Mouse (Mus musculus): ENCODE results near the gene B3gat3.

DNA sequence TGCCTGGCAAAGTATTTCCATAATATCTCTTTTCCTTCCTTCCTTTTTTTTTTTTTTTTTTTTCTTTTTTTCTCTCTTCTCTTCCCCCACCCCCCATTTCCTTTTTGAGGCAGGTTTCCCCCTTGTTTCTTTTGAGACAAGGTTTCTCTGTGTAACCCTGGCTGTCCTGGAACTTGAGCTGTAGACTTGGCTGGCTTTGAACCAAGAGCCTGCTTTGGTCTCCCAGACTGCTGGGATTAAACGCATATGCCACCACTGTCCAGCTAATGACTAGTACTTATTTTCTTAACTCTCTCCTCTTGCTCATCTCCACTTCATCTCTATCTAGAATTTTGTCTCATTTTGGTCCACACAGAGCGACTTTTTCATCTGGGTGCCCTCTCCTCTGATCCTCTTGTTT lies 22.9 kb downstream of the B3gat3 start:
- TF ChIP-seq MAX (IDR thresholded peaks at IDR 0.05; ENCODE audit: low read depth) (no peak), POLR2A (IDR thresholded peaks at IDR 0.05; ENCODE audit: insufficient read length, low read depth) (no peak), USF1 (IDR thresholded peaks at IDR 0.05; ENCODE audit: low read depth) (no peak), E2F4 (IDR thresholded peaks at IDR 0.05; ENCODE audit: insufficient read depth) (no peak), MYOG (IDR thresholded peaks at IDR 0.05; ENCODE audit: control insufficient read depth in 1 of 3, insufficient read depth in 1 of 3, insufficient read length in 2 of 3, low read depth in 2 of 3) (no peak), POLR2AphosphoS2 (IDR thresholded peaks at IDR 0.05; ENCODE audit: insufficient read length, low read depth) (no peak), TCF12 (IDR thresholded peaks at IDR 0.05; ENCODE audit: insufficient read depth, poor library complexity, severe bottlenecking) (no peak), MYOD1 (IDR thresholded peaks at IDR 0.05; ENCODE audit: control insufficient read depth in 1 of 3, insufficient read length in 2 of 3, low read depth in 2 of 3) (no peak), CEBPB (IDR thresholded peaks at IDR 0.05; ENCODE audit: insufficient read depth, poor library complexity, severe bottlenecking) (no peak), SRF (IDR thresholded peaks at IDR 0.05; ENCODE audit: control insufficient read depth, insufficient read length, low read depth) (no peak), TCF3 (IDR thresholded peaks at IDR 0.05; ENCODE audit: insufficient read length, low read depth) (no peak), REST (IDR thresholded peaks at IDR 0.05; ENCODE audit: insufficient read depth, insufficient read length) (no peak)
